Mouse (Mus musculus) brain, embryonic 18.5 days (tissue): ENCODE measurements at regions not wholly inside any gene's neighbourhood (a gene's known extent, or its start where the extent isn't known, plus 50 kb on each side); places are given as distances from the start of the nearest gene placed in this dataset.

ENCODE experiments used
- DNase-seq: peaks from one replicate; pipeline ENCODE4 v3.0.0-alpha.2; 2012; ENCODE audit warnings: low read depth, low spot score

- DNase-seq: no peak
These were observed 108.5 kb upstream of the Pter start for GRCm38 (mm10) chr2:12815339-12815738.

GRCm38 (mm10) chr2:12825902-12826301 is 97.9 kb upstream of the Pter start:
- no peak for DNase-seq

- DNase-seq: no peak
These were observed 90.3 kb upstream of the Pter start for GRCm38 (mm10) chr2:12833579-12833978.

GRCm38 (mm10) chr2:12866543-12866942 is 57.3 kb upstream of the Pter start:
- no peak for DNase-seq

GRCm38 (mm10) chr2:12868772-12869171 is 55.1 kb upstream of the Pter start:
- no peak for DNase-seq
